Mouse (Mus musculus) lung, embryonic 15.5 days (tissue): ENCODE data around the gene Hdac2. TPM values are rescaled to one million over a fixed set of nuclear protein-coding genes. Genes with fewer than 3 reads are reported as not detected.

ENCODE experiments used
- ATAC-seq: fragments of 200-750 bp; cut with Nextera tagmentation; 2 replicates; pipeline ENCODE4 v1.8.0; 2017; ENCODE audit warnings: moderate number of reproducible peaks, borderline replicate concordance; ENCODE audit not compliant: low FRiP score, low TSS enrichment; ENCODE audit errors: extremely low read depth
- H3K27ac ChIP-seq: fragments of 300-500 bp; sonication (generic); 2 replicates; pipeline ENCODE4 v1.5.1; 2015; ENCODE audit warnings: moderate library complexity, mild to moderate bottlenecking, inconsistent platforms
- H3K27me3 ChIP-seq: fragments of 300-500 bp; sonication (generic); 2 replicates; pipeline ENCODE4 v1.6.1; 2015; ENCODE audit warnings: inconsistent platforms
- H3K36me3 ChIP-seq: fragments of 300-500 bp; sonication (generic); 2 replicates; pipeline ENCODE4 v1.6.1; 2015; ENCODE audit warnings: inconsistent platforms
- H3K4me1 ChIP-seq: fragments of 300-500 bp; sonication (generic); 2 replicates; pipeline ENCODE4 v1.6.1; 2015; ENCODE audit warnings: inconsistent platforms
- H3K4me2 ChIP-seq: fragments of 300-500 bp; sonication (generic); 2 replicates; pipeline ENCODE4 v1.6.1; 2015; ENCODE audit warnings: inconsistent platforms, mild to moderate bottlenecking, moderate library complexity
- H3K4me3 ChIP-seq: fragments of 300-500 bp; sonication (generic); 2 replicates; pipeline ENCODE4 v1.5.1; 2015; ENCODE audit warnings: mild to moderate bottlenecking, inconsistent platforms
- H3K9ac ChIP-seq: fragments of 300-500 bp; sonication (generic); 2 replicates; pipeline ENCODE4 v1.6.1; 2015; ENCODE audit warnings: inconsistent platforms
- H3K9me3 ChIP-seq: fragments of 300-500 bp; sonication (generic); 2 replicates; pipeline ENCODE4 v1.6.1; 2016; ENCODE audit warnings: inconsistent platforms
- WGBS: fragments of 180-500 bp; shearing (Covaris S2); methylation state at CpG from one replicate; pipeline ENCODE4 v1.1.7; 2015; 5-methylcytosine and 5-hydroxymethylcytosine counted together
- polyA plus RNA-seq: library from polyadenylated mRNA; unstranded; fragments of >200 nt; fragmentation: Nextera tagmentation; extraction: Ambion mirVana; gene quantifications from 2 replicates; pipeline ENCODE4 v1.2.1, GENCODE M21; 2015

Hdac2 gene
- 207 and 217 TPM in 2 replicates for polyA plus RNA-seq

- ATAC-seq: peak; percentile 98
- 1% methylated on average over 54 of the region's 67 CpGs for WGBS
- peak within 1 kb of the TSS; percentile 81 for H3K4me2 ChIP-seq
Measured at GRCm38 (mm10) chr10:36974086-36974675, at the start of gene Hdac2. Gene Hdac2, plus strand, starts transcription at chr10:36974544.

GRCm38 (mm10) chr10:36928212-36928611, 46.1 kb upstream of the Hdac2 start:
- no peak overlapping the region for H3K4me3 ChIP-seq

More at GRCm38 (mm10) chr10:36974086-36974675, at the start of gene Hdac2:
- H3K9ac ChIP-seq: peak within 1 kb of the TSS; percentile 98
- no peaks in the 10 kb centered on the region for H3K9me3 ChIP-seq
- peak within 1 kb of the TSS; percentile 98 for H3K27ac ChIP-seq
- H3K36me3 ChIP-seq: no peaks in the 10 kb centered on the region
- peak within 1 kb of the TSS; percentile 100 for H3K4me3 ChIP-seq
- no peaks in the 10 kb centered on the region for H3K27me3 ChIP-seq
- H3K4me1 ChIP-seq: peaks cover 18% of the 10 kb centered on the region

DNA sequence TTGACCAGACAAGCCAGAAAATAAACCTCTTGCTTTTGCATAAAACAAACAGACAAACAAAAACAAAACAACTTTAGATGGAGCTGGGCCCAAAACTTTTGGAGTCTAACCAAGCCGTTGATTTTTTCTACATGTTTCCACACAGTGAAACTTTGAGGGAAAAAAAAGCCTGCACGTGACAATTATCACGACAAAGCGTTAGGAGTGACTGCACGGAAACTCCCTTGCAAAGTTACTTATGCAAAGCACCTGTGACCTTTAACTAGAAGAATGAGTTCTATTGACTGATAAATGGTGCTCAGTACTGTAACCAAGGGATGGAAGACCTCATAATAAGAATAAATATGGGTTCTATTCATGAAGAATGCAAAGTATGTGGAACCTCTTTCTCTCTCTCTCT, 38.5 kb upstream of the Hdac2 start:
- no peak overlapping the region for H3K9ac ChIP-seq
- 76% methylated on average over 5 of the region's 5 CpGs for WGBS
- no peaks in the 10 kb centered on the region for H3K36me3 ChIP-seq
- no peak overlapping the region for H3K27ac ChIP-seq
- no peaks in the 10 kb centered on the region for H3K9me3 ChIP-seq
- H3K4me1 ChIP-seq: no peaks in the 10 kb centered on the region
- ATAC-seq: no peak
- no peak overlapping the region for H3K4me2 ChIP-seq
- H3K27me3 ChIP-seq: no peaks in the 10 kb centered on the region
- H3K4me3 ChIP-seq: no peak overlapping the region

More at GRCm38 (mm10) chr10:36928212-36928611, 46.1 kb upstream of the Hdac2 start:
- Histone ChIP-seq H3K4me1 (no peaks in the 10 kb centered on the region), H3K9ac (no peak overlapping the region), H3K27me3 (no peaks in the 10 kb centered on the region), H3K36me3 (no peaks in the 10 kb centered on the region), H3K27ac (no peak overlapping the region), H3K4me2 (no peak overlapping the region), H3K9me3 (no peaks in the 10 kb centered on the region)
- ATAC-seq: no peak
- WGBS: 66% methylated on average over 3 of the region's 3 CpGs

DNA sequence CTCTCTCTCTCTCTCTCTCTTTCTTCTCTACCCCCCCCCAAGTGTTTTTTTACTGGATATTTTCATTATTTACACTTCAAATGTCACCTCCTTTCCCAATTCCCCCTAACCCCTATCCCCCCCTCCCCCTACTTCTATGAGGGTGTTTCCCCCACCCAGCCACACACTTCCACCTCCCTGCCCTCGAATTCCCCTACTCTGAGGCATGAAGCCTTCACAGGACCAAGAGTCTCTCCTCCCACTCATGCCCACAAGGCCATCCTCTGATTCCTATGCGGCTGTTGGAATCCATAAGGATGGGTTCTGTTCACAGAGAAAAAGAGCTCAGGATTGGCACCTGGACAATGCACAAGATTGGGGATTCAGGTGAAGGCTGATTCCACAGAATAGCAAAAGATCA, 38.1 kb upstream of the Hdac2 start:
- WGBS: 54% methylated on average over 2 of the region's 2 CpGs

GRCm38 (mm10) chr10:36951742-36952141, 22.6 kb upstream of the Hdac2 start:
- Histone ChIP-seq H3K27me3 (no peaks in the 10 kb centered on the region), H3K9me3 (no peaks in the 10 kb centered on the region), H3K4me1 (no peaks in the 10 kb centered on the region), H3K4me2 (no peak overlapping the region), H3K36me3 (no peaks in the 10 kb centered on the region), H3K4me3 (no peak overlapping the region), H3K9ac (no peak overlapping the region), H3K27ac (no peak overlapping the region)
- ATAC-seq: no peak
- WGBS: 63% methylated on average over 2 of the region's 2 CpGs

More for the DNA sequence above, 38.1 kb upstream of the Hdac2 start:
- no peak overlapping the region for H3K4me3 ChIP-seq
- no peaks in the 10 kb centered on the region for H3K4me1 ChIP-seq
- H3K4me2 ChIP-seq: no peak overlapping the region
- ATAC-seq: no peak
- H3K9me3 ChIP-seq: no peaks in the 10 kb centered on the region
- H3K27ac ChIP-seq: no peak overlapping the region
- H3K36me3 ChIP-seq: no peaks in the 10 kb centered on the region
- H3K9ac ChIP-seq: no peak overlapping the region
- H3K27me3 ChIP-seq: no peaks in the 10 kb centered on the region

GRCm38 (mm10) chr10:36952622-36953021, 21.7 kb upstream of the Hdac2 start:
- Histone ChIP-seq H3K9me3 (no peaks in the 10 kb centered on the region), H3K4me3 (no peak overlapping the region), H3K27ac (no peak overlapping the region), H3K36me3 (no peaks in the 10 kb centered on the region), H3K9ac (no peak overlapping the region), H3K4me2 (no peak overlapping the region), H3K27me3 (no peaks in the 10 kb centered on the region), H3K4me1 (no peaks in the 10 kb centered on the region)
- ATAC-seq: no peak
- WGBS: 71% methylated on average over 2 of the region's 2 CpGs

DNA sequence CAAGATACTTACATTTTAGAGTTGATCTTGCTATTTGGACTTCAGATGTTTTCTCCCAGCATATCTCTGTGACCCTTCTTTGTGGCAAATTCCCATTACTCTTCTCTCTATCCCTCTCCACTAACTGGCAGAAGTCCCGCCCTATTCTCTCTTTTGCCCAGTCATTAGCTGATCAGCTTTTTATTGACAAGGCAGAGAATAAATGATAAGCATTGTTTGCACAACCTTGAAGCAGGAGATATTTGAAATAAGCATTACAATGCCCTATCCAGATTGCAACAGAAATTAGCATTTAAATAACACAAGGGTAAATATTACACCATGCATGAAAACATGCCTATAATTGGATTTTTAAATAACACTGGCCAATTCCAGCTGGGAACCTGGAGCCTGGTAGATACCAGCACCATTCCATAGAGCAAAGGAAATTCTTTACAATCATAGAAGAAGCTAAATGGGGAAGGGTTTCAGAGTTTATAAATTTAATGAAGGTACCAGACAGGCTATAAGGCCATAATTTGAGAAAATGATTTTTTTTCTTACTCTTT, 14.7 kb upstream of the Hdac2 start:
- Histone ChIP-seq H3K4me1 (no peaks in the 10 kb centered on the region), H3K27me3 (no peaks in the 10 kb centered on the region), H3K4me2 (no peak overlapping the region), H3K4me3 (no peak overlapping the region), H3K9ac (no peak overlapping the region), H3K27ac (no peak overlapping the region), H3K36me3 (no peaks in the 10 kb centered on the region), H3K9me3 (no peaks in the 10 kb centered on the region)
- no peak for ATAC-seq
- whole genome bisulfite sequencing: 88% methylated on average over 1 of the region's 1 CpGs

DNA sequence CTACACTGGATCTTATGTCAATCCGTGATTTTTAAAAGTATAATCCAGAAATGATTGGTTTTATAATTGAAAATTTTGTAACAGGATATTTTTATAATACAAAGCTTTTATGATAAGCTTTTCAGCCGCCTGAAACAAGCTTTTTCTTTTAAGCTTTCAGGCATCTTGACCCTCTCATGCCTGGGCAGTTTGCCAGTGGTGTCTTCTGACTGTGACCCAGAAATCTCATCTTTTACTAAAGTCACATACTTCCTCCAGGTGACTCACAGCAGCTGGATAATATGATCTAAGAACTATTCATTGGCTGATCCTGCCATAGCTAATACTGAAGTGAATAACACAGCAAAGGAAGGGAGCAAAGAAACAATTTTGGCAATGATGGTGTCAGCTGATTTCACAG, 9.9 kb upstream of the Hdac2 start:
- WGBS: 41% methylated on average over 2 of the region's 2 CpGs
- Histone ChIP-seq H3K4me3 (no peak overlapping the region), H3K27ac (no peak overlapping the region), H3K9me3 (no peaks in the 10 kb centered on the region), H3K4me2 (no peak overlapping the region), H3K4me1 (no peaks in the 10 kb centered on the region), H3K27me3 (no peaks in the 10 kb centered on the region), H3K36me3 (no peaks in the 10 kb centered on the region), H3K9ac (no peak overlapping the region)
- ATAC-seq: no peak

- Histone ChIP-seq H3K9ac (peak overlapping the region; percentile 98), H3K4me3 (peak overlapping the region; percentile 100), H3K4me2 (peak overlapping the region; percentile 81), H3K36me3 (no peaks in the 10 kb centered on the region), H3K9me3 (no peaks in the 10 kb centered on the region), H3K27ac (peak overlapping the region; percentile 98), H3K4me1 (peaks cover 18% of the 10 kb centered on the region), H3K27me3 (no peaks in the 10 kb centered on the region)
- under 1% methylated on average over 54 of the region's 63 CpGs for WGBS
- peak; percentile 83 for ATAC-seq
Measured at GRCm38 (mm10) chr10:36974676-36975520, 554 bp downstream of the Hdac2 start.

DNA sequence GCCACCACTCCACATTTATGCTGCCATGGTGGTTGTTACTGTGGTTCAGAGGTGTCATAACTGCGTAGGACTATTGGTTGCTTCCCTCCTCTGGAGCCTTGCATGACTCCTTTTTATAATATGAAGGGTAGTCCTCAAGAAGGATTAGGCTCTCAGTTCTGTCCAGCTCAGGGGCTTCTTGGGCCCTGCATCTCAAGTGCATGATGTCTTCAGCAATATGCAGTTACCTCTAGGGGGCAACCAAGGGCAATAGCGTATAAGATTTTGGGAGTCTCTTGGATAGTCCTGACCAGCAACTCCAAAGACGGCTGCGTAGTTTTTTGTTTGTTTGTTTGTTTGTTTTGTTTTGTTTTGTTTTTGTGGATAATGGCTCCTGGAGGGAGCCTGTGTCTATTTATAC, 7.5 kb downstream of the Hdac2 start:
- Histone ChIP-seq H3K9ac (no peak overlapping the region), H3K27me3 (no peaks in the 10 kb centered on the region), H3K27ac (no peak overlapping the region), H3K9me3 (no peaks in the 10 kb centered on the region; the same call in 1 of the 2 replicates), H3K4me2 (no peak overlapping the region), H3K4me1 (peaks cover 5% of the 10 kb centered on the region), H3K36me3 (peaks cover 10% of the 10 kb centered on the region), H3K4me3 (no peak overlapping the region)
- WGBS: 93% methylated on average over 4 of the region's 4 CpGs
- no peak for ATAC-seq

DNA sequence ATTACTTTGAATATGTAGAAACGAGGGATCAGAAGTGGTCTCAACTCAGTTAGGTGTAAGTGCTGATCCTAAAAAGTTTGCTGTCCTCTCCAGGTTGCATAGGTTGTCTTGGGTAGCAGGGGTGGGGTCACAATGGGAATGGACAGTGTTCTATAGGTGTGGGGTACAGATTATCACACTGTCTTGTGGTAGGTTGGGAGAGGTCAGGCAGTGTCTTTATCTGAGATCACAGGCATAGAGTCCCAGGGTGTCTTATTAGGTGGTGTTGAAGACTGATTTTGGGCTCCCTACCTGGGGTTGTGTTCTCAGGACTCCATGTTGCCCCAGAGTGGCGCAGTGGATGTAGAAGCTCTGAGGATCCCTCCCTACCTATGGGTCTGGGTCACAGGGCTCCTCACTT, 17.8 kb downstream of the Hdac2 start:
- H3K4me1 ChIP-seq: no peaks in the 10 kb centered on the region
- no peak overlapping the region for H3K9ac ChIP-seq
- no peaks in the 10 kb centered on the region for H3K9me3 ChIP-seq
- ATAC-seq: no peak
- H3K4me3 ChIP-seq: no peak overlapping the region
- H3K36me3 ChIP-seq: peaks cover 66% of the 10 kb centered on the region
- no peak overlapping the region for H3K27ac ChIP-seq
- H3K27me3 ChIP-seq: no peaks in the 10 kb centered on the region
- WGBS: 98% methylated on average over 2 of the region's 2 CpGs
- no peak overlapping the region for H3K4me2 ChIP-seq

DNA sequence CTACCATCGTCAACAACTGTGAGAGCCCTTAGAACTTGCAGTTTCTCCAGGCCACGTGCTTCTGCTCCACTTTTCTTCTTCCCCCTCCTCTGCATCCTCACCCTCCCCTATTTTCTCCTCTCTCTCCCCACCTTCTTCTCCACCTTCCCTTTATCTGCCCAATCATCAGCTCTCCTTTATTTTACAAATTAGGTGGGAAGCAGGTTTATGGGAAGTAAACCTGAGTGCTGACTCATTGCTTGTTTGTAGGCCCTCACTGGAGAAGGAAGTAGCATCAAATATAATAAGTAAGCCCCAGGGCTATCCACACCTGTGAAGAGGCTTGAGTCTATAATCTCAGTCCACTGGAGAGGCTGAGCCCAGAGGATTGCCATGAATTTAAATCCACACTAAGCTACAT, 26.5 kb downstream of the Hdac2 start:
- Histone ChIP-seq H3K9ac (no peak overlapping the region), H3K4me3 (no peak overlapping the region), H3K9me3 (no peaks in the 10 kb centered on the region; the same call in 1 of the 2 replicates), H3K27ac (no peak overlapping the region), H3K27me3 (no peaks in the 10 kb centered on the region), H3K4me1 (no peaks in the 10 kb centered on the region), H3K36me3 (peaks cover 67% of the 10 kb centered on the region), H3K4me2 (no peak overlapping the region)
- WGBS: 90% methylated on average over 2 of the region's 2 CpGs
- ATAC-seq: no peak
